Mouse (Mus musculus) midbrain, embryonic 12.5 days (tissue): ENCODE results near the gene Tmem178. TPM values are rescaled to one million over a fixed set of nuclear protein-coding genes. Genes with fewer than 3 reads are reported as not detected.
A peak's percentile ranks its signal among the peaks of the same experiment; 100 is the strongest.
"Not testable (repeated sequence)": the region's sequence is repeated elsewhere in the genome, so short reads cannot be mapped to it uniquely, and the experiment has no call there.

Experiments used
- ATAC-seq: fragments of 200-750 bp; cut with Nextera tagmentation; 2 replicates; pipeline ENCODE4 v1.8.0; 2017; ENCODE audit warnings: low read depth, moderate TSS enrichment, moderate library complexity; ENCODE audit not compliant: low FRiP score
- H3K27ac ChIP-seq: fragments of 300-500 bp; sonication (generic); replicated peaks from 2 replicates; pipeline ENCODE4 v1.5.1; 2016; ENCODE audit warnings: mild to moderate bottlenecking
- H3K27me3 ChIP-seq: fragments of 300-500 bp; sonication (generic); 2 replicates; pipeline ENCODE4 v1.6.1; 2016; ENCODE audit warnings: mild to moderate bottlenecking
- H3K36me3 ChIP-seq: fragments of 300-500 bp; sonication (generic); 2 replicates; pipeline ENCODE4 v1.6.1; 2016
- H3K4me1 ChIP-seq: fragments of 300-500 bp; sonication (generic); 2 replicates; pipeline ENCODE4 v1.6.1; 2016
- H3K4me2 ChIP-seq: fragments of 300-500 bp; sonication (generic); replicated peaks from 2 replicates; pipeline ENCODE4 v1.6.1; 2016; ENCODE audit warnings: mild to moderate bottlenecking, moderate library complexity
- H3K4me3 ChIP-seq: fragments of 300-500 bp; sonication (generic); 2 replicates; pipeline ENCODE4 v1.5.1; 2016; ENCODE audit warnings: mild to moderate bottlenecking
- H3K9ac ChIP-seq: fragments of 300-500 bp; sonication (generic); replicated peaks from 2 replicates; pipeline ENCODE4 v1.6.1; 2016; ENCODE audit warnings: mild to moderate bottlenecking, moderate library complexity
- H3K9me3 ChIP-seq: fragments of 300-500 bp; sonication (generic); 2 replicates; pipeline ENCODE4 v1.6.1; 2016; ENCODE audit warnings: mild to moderate bottlenecking
- WGBS: fragments of 180-500 bp; shearing (Covaris S2); methylation state at CpG from one replicate; pipeline ENCODE4 v1.1.7; 2016; 5-methylcytosine and 5-hydroxymethylcytosine counted together
- polyA plus RNA-seq: library from polyadenylated mRNA; unstranded; fragments of >200 nt; fragmentation: Nextera tagmentation; extraction: Ambion mirVana; gene quantifications from 2 replicates; pipeline ENCODE4 v1.2.1, GENCODE M21; 2016

Tmem178 gene
- polyA plus RNA-seq, 1 experiment from 2014 or later = 23.4 TPM

- Histone ChIP-seq H3K4me1 (no peaks in the 10 kb centered on the region), H3K36me3 (no peaks in the 10 kb centered on the region), H3K9me3 (no peaks in the 10 kb centered on the region), H3K4me2 (no peak overlapping the region), H3K27me3 (no peaks in the 10 kb centered on the region), H3K27ac (no peak overlapping the region), H3K9ac (no peak overlapping the region), H3K4me3 (no peak overlapping the region)
- no peak for ATAC-seq
- WGBS = 90% methylated on average over 3 of the region's 3 CpGs
Observed at GRCm38 (mm10) chr17:80925554-80925953, 18.9 kb upstream of the Tmem178 start.

- H3K4me2 ChIP-seq = no peak overlapping the region
Observed at GRCm38 (mm10) chr17:80927151-80927550, 17.3 kb upstream of the Tmem178 start.

GRCm38 (mm10) chr17:80932716-80933115 lies 11.7 kb upstream of the Tmem178 start:
- H3K4me1 ChIP-seq = no peaks in the 10 kb centered on the region

More at GRCm38 (mm10) chr17:80927151-80927550, 17.3 kb upstream of the Tmem178 start:
- H3K9me3 ChIP-seq = no peaks in the 10 kb centered on the region
- WGBS = 94% methylated on average over 2 of the region's 2 CpGs
- H3K36me3 ChIP-seq = no peaks in the 10 kb centered on the region
- no peaks in the 10 kb centered on the region for H3K27me3 ChIP-seq
- no peak overlapping the region for H3K9ac ChIP-seq
- no peaks in the 10 kb centered on the region for H3K4me1 ChIP-seq
- no peak overlapping the region for H3K4me3 ChIP-seq
- no peak for ATAC-seq
- no peak overlapping the region for H3K27ac ChIP-seq

GRCm38 (mm10) chr17:80933401-80934029 lies 10.9 kb upstream of the Tmem178 start:
- H3K9ac ChIP-seq = no peak overlapping the region
- H3K4me1 ChIP-seq = no peaks in the 10 kb centered on the region
- ATAC-seq = no peak
- no peak overlapping the region for H3K4me3 ChIP-seq
- no peaks in the 10 kb centered on the region for H3K9me3 ChIP-seq
- H3K36me3 ChIP-seq = no peaks in the 10 kb centered on the region
- H3K27ac ChIP-seq = no peak overlapping the region
- WGBS = 86% methylated on average over 11 of the region's 11 CpGs
- H3K4me2 ChIP-seq = no peak overlapping the region
- no peaks in the 10 kb centered on the region for H3K27me3 ChIP-seq

More at GRCm38 (mm10) chr17:80932716-80933115, 11.7 kb upstream of the Tmem178 start:
- 95% methylated on average over 3 of the region's 3 CpGs for WGBS
- H3K4me3 ChIP-seq = no peak overlapping the region
- no peak overlapping the region for H3K4me2 ChIP-seq
- H3K36me3 ChIP-seq = no peaks in the 10 kb centered on the region
- H3K27ac ChIP-seq = no peak overlapping the region
- ATAC-seq = no peak
- H3K9me3 ChIP-seq = no peaks in the 10 kb centered on the region
- H3K27me3 ChIP-seq = no peaks in the 10 kb centered on the region
- H3K9ac ChIP-seq = no peak overlapping the region

GRCm38 (mm10) chr17:80935807-80936519 lies 8.5 kb upstream of the Tmem178 start:
- Histone ChIP-seq H3K4me2 (no peak overlapping the region), H3K27ac (no peak overlapping the region), H3K27me3 (no peaks in the 10 kb centered on the region), H3K9ac (no peak overlapping the region), H3K4me1 (no peaks in the 10 kb centered on the region), H3K9me3 (no peaks in the 10 kb centered on the region), H3K4me3 (no peak overlapping the region), H3K36me3 (no peaks in the 10 kb centered on the region)
- ATAC-seq = 0 out of 2 replicates have a peak, but pooled peaks have one; percentile 12
- WGBS = 88% methylated on average over 10 of the region's 10 CpGs

- no peaks in the 10 kb centered on the region for H3K27me3 ChIP-seq
- no peak overlapping the region for H3K27ac ChIP-seq
- H3K9me3 ChIP-seq = no peaks in the 10 kb centered on the region
- H3K4me2 ChIP-seq = no peak overlapping the region
- no peaks in the 10 kb centered on the region for H3K36me3 ChIP-seq
- H3K4me3 ChIP-seq = no peak overlapping the region
- no peak for ATAC-seq
- no peaks in the 10 kb centered on the region for H3K4me1 ChIP-seq
- H3K9ac ChIP-seq = no peak overlapping the region
- 87% methylated on average over 5 of the region's 5 CpGs for WGBS
Observed at GRCm38 (mm10) chr17:80936521-80936920, 7.9 kb upstream of the Tmem178 start.

GRCm38 (mm10) chr17:80939833-80940232 lies 4.6 kb upstream of the Tmem178 start:
- H3K4me2 ChIP-seq = no peak overlapping the region
- no peaks in the 10 kb centered on the region for H3K36me3 ChIP-seq
- H3K27ac ChIP-seq = no peak overlapping the region
- no peak for ATAC-seq
- 86% methylated on average over 7 of the region's 7 CpGs for WGBS
- H3K27me3 ChIP-seq = peaks cover 10% of the 10 kb centered on the region; the same call in 1 of the 2 replicates
- H3K9ac ChIP-seq = no peak overlapping the region
- no peak overlapping the region for H3K4me3 ChIP-seq
- no peaks in the 10 kb centered on the region for H3K9me3 ChIP-seq
- H3K4me1 ChIP-seq = no peaks in the 10 kb centered on the region

GRCm38 (mm10) chr17:80941857-80942256 lies 2.6 kb upstream of the Tmem178 start:
- peaks cover 11% of the 10 kb centered on the region for H3K4me1 ChIP-seq
- ATAC-seq = no peak
- H3K9me3 ChIP-seq = no peaks in the 10 kb centered on the region
- H3K9ac ChIP-seq = no peak overlapping the region
- WGBS = 76% methylated on average over 11 of the region's 11 CpGs
- no peak overlapping the region for H3K4me3 ChIP-seq
- H3K4me2 ChIP-seq = no peak overlapping the region
- H3K27me3 ChIP-seq = peaks cover 17% of the 10 kb centered on the region
- no peaks in the 10 kb centered on the region for H3K36me3 ChIP-seq
- no peak overlapping the region for H3K27ac ChIP-seq

GRCm38 (mm10) chr17:80943835-80944529 lies 450 bp upstream of the Tmem178 start:
- Histone ChIP-seq H3K4me3 (peak overlapping the region; percentile 81), H3K4me1 (peaks cover 13% of the 10 kb centered on the region), H3K27me3 (peaks cover 17% of the 10 kb centered on the region), H3K4me2 (peak overlapping the region; percentile 90), H3K9me3 (no peaks in the 10 kb centered on the region), H3K36me3 (no peaks in the 10 kb centered on the region), H3K9ac (peak overlapping the region; percentile 88), H3K27ac (peak overlapping the region; percentile 81)
- ATAC-seq = no peak; the same call in none of the 2 replicates
- 6% methylated on average over 20 of the region's 26 CpGs for WGBS

- H3K27ac ChIP-seq, ATAC-seq, H3K36me3 ChIP-seq, H3K9me3 ChIP-seq: not testable (repeated sequence)
- Histone ChIP-seq H3K4me2 (peak overlapping the region; percentile 51), H3K9ac (peak overlapping the region; percentile 39), H3K4me1 (peaks cover 13% of the 10 kb centered on the region), H3K27me3 (peaks cover 17% of the 10 kb centered on the region), H3K4me3 (peak overlapping the region; percentile 36)
- WGBS = 34% methylated on average over 7 of the region's 8 CpGs
Observed at GRCm38 (mm10) chr17:80945510-80945909, 1.1 kb downstream of the Tmem178 start.

- ATAC-seq = no peak
- no peak overlapping the region for H3K27ac ChIP-seq
- peak overlapping the region; percentile 36; the same call in 1 of the 2 replicates for H3K4me3 ChIP-seq
- no peak overlapping the region for H3K9ac ChIP-seq
- H3K27me3 ChIP-seq = peaks cover 17% of the 10 kb centered on the region
- peak overlapping the region; percentile 51 for H3K4me2 ChIP-seq
- no peaks in the 10 kb centered on the region for H3K9me3 ChIP-seq
- peaks cover 13% of the 10 kb centered on the region for H3K4me1 ChIP-seq
- WGBS = 73% methylated on average over 5 of the region's 5 CpGs
- H3K36me3 ChIP-seq = no peaks in the 10 kb centered on the region
Observed at GRCm38 (mm10) chr17:80946091-80946885, 1.9 kb downstream of the Tmem178 start.
